Mouse (Mus musculus) c-Kit-positive CD71-positive TER-119-positive erythroid progenitor cells, embryonic 14.5 days (primary cell): Measurements from ENCODE around the gene Ppt1.

ENCODE experiments used
- DNase-seq: peaks from one replicate; pipeline ENCODE4 v3.0.0-alpha.2; 2013; ENCODE audit warnings: low spot score

Ppt1 gene

DNA sequence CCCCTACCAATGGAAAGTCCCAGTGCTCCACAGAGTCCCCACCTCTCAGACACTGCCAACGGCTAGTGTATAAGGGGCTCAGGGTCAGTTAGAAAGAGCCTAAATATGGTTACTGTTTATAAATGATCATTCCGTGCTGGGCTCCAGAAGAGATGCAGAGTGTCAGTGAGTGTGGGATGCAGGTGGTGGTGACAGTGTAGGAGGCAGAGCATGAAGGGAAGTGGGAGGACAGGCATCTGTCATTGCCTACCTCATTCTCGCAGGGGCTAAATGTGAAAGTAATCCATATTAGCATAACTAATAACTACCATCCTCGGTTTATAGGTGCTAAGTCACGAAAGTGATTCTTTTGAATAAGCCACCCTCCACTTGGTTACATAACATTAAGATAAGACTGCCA lies 34.7 kb downstream of the Ppt1 start:
- no peak for DNase-seq

DNA sequence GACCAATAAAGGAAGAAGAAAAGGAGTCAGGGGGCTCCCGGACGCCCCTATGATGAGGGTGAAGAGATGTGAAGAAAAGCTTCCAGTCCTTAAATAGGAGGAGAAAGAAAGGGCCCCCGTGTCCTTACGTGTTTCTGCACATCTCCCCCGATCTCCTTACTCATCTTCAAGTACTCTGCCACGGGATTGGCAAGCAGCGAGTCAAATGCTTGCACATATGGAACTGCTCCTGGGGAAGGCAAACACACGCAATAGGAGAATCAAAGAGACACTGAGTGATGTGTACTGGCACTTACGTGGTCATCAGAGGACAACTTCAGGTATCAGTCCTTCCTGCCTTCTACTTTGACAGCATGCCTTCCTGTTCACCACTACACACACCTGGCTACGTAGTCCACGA lies 35.2 kb downstream of the Ppt1 start:
- no peak for DNase-seq

DNA sequence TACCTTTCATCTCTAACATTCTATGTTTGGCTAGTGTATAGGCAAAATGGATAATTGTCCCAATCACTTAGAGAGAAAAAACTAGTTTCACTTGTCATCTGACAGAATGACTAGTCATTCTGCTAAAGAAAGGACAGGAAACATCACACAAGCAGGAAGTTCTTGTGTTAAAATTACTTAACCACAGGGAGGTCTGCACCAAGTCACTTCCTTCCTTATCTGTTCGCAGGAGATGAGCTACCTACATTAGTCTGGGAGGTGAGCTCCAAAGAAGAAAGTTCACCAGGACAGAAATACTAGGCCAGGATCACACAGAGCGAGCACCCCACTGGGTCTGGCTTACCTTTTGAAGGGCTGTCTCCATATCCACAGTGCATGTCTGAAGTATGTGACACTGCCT lies 35.9 kb downstream of the Ppt1 start:
- no peak for DNase-seq

DNA sequence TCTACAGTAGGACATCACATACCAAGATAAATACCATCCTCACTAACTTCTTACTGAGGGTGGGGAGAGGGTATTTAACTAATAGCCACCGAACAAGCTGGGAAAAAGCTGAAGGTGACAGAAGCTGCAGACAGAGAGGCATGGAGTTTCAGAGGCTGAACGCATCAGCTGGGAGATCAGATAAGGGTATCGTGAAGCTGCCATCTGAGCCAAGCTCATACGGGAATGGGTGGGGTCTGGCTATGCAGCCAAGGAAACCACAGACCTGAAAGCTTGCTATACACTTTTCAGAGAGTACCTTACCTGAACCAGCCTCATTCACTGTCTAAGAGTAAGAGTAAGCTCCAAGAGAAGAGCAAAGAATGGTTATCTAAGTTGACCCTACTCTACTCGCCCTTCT lies 37.0 kb downstream of the Ppt1 start:
- DNase-seq, result peak; percentile 54

DNA sequence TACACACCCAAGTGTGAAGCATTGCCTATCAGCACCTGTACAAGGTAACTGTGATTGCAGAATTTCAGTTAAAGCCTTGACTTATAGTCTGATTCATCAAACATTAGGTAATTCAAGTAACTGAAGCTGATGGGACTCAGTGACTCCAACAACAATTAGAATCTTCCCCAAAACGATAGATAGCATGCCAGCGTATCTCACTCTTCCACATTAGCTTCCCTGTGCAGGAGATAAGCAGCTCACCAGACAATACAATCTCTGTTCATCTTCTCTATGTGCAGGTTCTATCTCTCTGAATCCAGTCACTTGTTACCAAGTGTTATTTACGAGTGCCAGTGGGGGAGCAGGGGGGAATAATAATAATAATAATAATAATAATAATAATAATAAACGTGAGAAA lies 37.5 kb downstream of the Ppt1 start:
- no peak for DNase-seq

- DNase-seq, result no peak
Measured at GRCm38 (mm10) chr4:122878333-122879070, 42.5 kb downstream of the Ppt1 start.

GRCm38 (mm10) chr4:122882544-122882943 lies 46.5 kb downstream of the Ppt1 start:
- DNase-seq, result no peak

GRCm38 (mm10) chr4:122883294-122883693 lies 47.3 kb downstream of the Ppt1 start:
- DNase-seq, result no peak

DNA sequence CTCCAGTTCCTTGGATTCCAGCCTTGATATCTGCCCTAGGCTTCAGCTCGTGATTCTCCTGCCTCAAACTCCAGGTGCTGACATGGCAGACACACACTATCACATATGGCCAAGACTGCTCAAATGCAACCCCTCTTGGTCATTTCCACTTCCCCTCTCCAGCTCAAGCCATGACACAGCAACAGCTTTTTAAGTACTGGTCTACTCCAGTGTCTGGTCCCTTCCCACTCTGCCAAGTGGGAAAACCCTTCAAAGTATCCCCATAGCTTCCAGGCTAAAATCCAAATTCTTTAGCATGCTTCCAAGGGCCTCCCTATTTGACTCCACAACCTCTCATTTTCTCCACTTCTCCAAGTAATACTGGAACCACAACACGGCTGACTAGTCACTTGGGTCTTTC lies 48.0 kb downstream of the Ppt1 start:
- no peak for DNase-seq

DNA sequence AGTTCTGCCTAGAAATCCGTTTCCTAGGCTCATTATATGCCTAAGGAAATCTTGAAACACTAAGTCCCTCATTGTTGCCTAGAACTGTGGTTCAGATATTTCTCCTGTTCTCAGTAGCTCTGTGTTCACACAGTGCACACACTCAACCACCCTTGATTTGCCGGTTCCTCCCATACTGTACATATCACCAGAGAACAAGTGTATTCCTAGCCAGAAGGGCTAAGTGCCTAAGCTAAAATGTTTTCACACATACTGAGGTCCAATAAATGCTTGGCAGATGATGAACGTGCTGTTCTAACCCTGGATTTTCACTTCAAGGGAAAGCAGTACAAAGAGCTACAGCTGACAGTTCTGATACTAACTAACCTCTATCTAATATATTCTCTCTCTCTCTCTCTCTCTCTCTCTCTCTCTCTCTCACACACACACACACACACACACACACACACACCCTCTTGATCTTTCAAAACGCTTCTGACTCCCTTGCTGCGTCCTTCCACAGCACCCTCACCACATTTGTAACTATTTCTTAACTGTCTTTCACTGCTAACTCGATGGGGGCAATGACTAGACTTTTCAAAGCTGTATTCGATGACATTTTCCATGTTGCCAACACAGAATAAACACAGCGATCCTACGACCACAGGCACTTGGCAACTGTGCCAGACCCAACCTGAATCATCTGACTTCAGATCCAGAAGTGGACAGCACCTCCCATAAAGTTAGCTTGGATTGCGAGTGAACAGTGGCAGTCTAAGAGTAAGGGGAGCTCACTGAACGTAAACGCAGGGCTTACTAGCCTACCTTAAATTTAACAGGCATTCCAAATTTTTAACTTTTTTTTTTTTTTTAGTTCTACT lies 48.7 kb downstream of the Ppt1 start:
- DNase-seq, result no peak

DNA sequence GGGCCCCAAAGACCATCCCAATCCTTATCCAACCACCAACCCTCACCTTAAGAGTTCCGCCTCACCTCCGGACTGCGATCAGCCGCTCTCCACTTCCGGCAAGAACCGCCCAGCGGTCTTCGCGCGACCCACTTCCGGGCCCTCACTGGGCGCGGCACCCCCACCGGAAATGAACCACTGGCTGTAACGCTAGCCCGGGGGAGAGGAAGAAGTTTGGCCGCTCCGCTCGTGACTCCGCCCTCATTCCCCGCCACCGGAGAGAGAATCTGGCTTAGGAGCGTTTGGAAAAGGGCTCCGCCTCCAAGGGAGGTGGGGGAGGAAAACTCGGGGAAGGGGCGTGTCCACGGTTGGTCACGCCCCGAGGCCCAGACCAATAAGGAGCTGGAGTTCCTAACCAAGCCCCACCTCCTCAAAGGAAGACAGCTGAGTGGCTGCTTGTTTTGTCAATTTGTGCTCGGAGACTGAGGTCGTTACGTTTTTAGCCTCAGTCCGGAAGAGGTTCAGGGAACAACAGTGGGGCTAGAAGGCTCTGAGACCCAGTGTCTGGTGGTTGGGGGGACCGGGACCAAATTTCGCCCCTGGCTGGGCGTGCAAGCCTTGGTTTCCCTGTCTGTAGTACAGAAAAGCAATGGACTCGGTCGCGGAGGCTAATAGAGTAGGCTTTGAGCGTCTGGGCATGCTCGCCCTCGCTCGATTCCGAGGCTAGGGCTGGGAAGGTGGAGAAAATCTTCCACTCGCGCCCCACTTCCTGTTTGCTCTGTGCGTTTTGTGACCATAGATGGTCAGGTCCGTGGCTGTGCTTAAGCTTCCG lies 49.9 kb downstream of the Ppt1 start, which contains the start of gene Cap1:
Cap1 (minus strand) TSS at position 289 of the 811 bp plus-strand sequence.
- peak; percentile 99 for DNase-seq

DNA sequence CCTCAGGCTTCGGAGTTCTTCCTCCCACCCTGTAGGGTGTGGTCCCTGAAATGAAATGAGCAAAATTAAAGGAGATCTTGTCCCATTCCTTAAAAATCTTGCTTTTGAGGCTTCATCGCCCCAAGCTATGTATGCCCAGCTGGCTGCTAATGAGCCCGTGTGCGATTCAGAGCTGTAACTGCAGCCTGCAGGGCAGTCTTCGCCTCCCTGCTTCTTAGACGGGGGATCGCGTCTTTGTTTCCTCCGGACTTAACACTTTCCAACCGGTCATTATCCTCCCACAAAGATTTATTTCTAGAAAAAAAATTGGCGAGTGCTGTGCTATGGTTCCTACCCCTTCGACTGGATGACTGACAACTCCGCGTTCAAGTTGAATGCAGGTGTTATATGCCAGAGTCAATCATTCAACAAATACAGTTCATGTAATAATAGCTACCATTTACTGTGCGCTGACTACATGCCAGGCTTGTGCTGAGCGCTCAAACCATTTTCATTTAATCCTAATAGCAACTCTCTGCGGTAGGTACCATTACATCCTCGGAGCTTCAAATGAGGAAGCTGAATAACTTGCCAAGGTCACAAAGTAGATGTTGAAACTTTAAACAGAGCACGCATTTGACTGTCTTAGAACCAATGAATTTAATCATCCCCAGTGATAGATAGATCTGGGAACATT lies 50.7 kb downstream of the Ppt1 start:
- no peak for DNase-seq

DNA sequence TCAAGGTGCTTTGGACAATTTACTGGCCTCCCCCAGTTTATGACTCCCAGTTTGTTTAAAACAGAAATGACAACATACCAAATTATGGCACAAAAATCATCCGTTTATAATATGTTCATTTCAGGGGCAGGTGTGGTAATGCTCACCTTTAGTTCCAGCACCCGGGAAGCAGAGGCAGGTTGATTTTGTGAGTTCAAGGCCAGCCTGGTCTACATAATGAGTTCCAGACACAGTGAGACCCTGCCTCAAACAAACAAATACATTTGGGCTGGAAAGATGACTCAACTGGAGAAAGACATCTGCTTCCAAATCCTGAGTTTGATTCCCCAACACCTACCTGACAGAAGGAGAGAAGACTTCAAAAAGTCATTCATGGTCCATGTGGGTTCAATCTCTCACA lies 51.3 kb downstream of the Ppt1 start:
- no peak for DNase-seq

- DNase-seq, result no peak
Measured at GRCm38 (mm10) chr4:122890881-122891481, 54.9 kb downstream of the Ppt1 start.

DNA sequence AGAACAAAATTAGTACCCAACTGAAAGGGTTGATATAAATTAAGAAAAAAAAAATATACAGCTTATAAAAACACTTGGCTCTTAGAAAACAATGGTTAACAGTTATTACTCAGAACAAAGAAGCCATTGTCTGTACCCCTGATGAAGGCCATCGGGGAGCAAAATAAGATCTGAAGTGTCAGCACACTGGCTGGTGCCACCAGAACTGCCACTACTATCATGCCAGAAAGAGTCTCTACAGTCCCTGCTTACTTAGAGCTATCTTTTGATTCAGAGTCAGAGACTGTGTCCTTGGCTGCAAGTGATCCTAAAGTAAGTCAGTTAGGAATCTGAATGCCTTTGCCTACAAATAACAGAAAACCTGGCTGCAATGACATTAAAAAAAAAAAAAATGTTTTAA lies 55.6 kb downstream of the Ppt1 start:
- no peak for DNase-seq

GRCm38 (mm10) chr4:122892157-122892556 lies 56.1 kb downstream of the Ppt1 start:
- DNase-seq, result no peak

DNA sequence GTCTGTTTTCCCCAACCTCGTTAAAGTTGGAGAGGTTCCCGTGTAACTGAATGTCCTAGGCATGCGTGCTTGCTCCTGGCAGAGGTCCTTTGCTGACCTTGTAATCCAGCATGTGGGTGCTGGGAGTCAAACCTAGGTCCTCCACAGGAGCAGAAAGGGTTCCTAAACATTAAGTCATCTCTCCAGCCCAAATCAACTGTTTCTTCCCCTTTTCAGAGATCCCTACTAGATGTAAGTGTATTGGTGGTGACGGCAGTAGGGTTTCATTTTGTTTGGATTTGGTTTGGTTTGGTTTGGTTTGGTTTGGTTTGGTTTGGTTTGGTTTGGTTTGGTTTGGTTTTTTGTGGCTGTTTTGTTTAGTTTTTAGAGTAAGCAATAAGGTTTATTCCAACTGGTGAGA lies 61.7 kb downstream of the Ppt1 start:
- DNase-seq, result no peak

GRCm38 (mm10) chr4:122898313-122898712 lies 62.3 kb downstream of the Ppt1 start:
- no peak for DNase-seq

DNA sequence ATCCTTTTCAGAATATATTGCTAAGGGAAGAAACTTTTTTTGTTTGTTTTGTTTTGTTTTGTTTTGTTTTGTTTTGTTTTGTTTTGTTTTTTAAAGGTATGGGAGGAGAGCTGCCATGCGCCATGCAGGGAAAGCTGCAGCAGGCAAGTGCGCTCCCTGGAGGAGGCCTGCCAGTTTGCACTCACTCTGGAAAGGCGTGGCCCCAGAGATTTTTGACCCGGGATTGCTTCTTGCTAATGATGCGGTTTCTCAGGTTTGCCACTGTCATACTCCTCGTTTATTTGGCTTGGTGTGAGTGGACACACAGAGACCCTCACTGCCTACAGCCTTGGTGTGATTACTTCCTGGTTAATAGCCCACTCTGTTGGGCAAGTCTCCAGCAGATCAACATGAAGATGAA lies 66.1 kb downstream of the Ppt1 start:
- DNase-seq, result no peak

- no peak for DNase-seq
Measured at GRCm38 (mm10) chr4:122903709-122904108, 67.7 kb downstream of the Ppt1 start.

DNA sequence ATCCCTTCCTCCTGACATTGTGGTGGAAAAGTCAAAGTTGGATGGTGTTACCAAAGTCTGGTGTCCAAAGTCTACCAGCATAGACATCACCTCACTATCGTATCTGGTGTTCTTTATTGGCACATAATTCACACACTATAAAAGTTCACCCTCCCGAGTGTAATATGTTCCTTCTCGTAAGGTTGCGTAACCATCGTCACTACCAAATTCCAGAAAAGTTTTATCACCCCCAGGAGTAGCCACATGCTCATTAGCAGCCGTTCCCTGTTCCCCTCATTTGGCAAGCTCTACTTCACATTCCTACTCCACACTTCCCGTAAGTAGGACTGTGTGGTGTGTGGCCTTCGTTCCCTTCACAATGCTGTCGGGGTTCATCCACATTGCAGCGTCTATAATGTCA lies 69.3 kb downstream of the Ppt1 start:
- no peak for DNase-seq
